Mouse (Mus musculus) frontal cortex, adult 2 months (tissue): ENCODE results near the gene Tpst1. TPM values are rescaled to one million over a fixed set of nuclear protein-coding genes. Genes with fewer than 3 reads are reported as not detected.

Source experiments
- DNase-seq, 2 experiments: peaks; one replicate each; pipeline ENCODE4 v3.0.0; 2022; ENCODE audit warnings: low spot score in 1 of 2; ENCODE audit errors: extremely low spot score in 1 of 2
- polyA plus RNA-seq: library from polyadenylated mRNA; depleted of rRNA; stranded (reverse); fragments of >200 nt; gene quantifications from 2 replicates; pipeline ENCODE4 v1.2.3, GENCODE M21; 2012

The Tpst1 gene
- polyA plus RNA-seq, 1 experiment: 32.1 TPM

GRCm38 (mm10) chr5:130051073-130051860 lies 21.9 kb upstream of the Tpst1 start:
- DNase-seq: no peak

- DNase-seq: no peak
These were observed 20.6 kb upstream of the Tpst1 start for GRCm38 (mm10) chr5:130052510-130052909.

- no peak for DNase-seq
These were observed 20.2 kb upstream of the Tpst1 start for GRCm38 (mm10) chr5:130052955-130053354.

GRCm38 (mm10) chr5:130055688-130056087 lies 17.4 kb upstream of the Tpst1 start:
- no peak for DNase-seq

- DNase-seq: no peak
These were observed 16.8 kb upstream of the Tpst1 start for GRCm38 (mm10) chr5:130056303-130056702.

GRCm38 (mm10) chr5:130059413-130060328 lies 13.5 kb upstream of the Tpst1 start:
- DNase-seq: no peak

- DNase-seq: no peak
These were observed 12.8 kb upstream of the Tpst1 start for GRCm38 (mm10) chr5:130060329-130060665.

GRCm38 (mm10) chr5:130062096-130062495 lies 11.0 kb upstream of the Tpst1 start:
- no peak for DNase-seq

GRCm38 (mm10) chr5:130063760-130064159 lies 9.4 kb upstream of the Tpst1 start:
- DNase-seq: no peak

GRCm38 (mm10) chr5:130065579-130065978 lies 7.5 kb upstream of the Tpst1 start:
- DNase-seq: no peak

GRCm38 (mm10) chr5:130067841-130068264 lies 5.3 kb upstream of the Tpst1 start:
- no peak for DNase-seq

- DNase-seq: no peak
These were observed 1.4 kb downstream of the Tpst1 start for GRCm38 (mm10) chr5:130074491-130074890.

GRCm38 (mm10) chr5:130076396-130076795 lies 3.3 kb downstream of the Tpst1 start:
- DNase-seq: no peak

- no peak for DNase-seq
These were observed 5.1 kb downstream of the Tpst1 start for GRCm38 (mm10) chr5:130078096-130078833.

- DNase-seq: no peak
These were observed 5.7 kb downstream of the Tpst1 start for GRCm38 (mm10) chr5:130078834-130079156.

- peak; percentile 75 to 96 for DNase-seq
These were observed 6.3 kb downstream of the Tpst1 start for GRCm38 (mm10) chr5:130079202-130080050.

- no peak for DNase-seq
These were observed 7.0 kb downstream of the Tpst1 start for GRCm38 (mm10) chr5:130080051-130080681.

- no peak for DNase-seq
These were observed 8.2 kb downstream of the Tpst1 start for GRCm38 (mm10) chr5:130081181-130081881.

GRCm38 (mm10) chr5:130082431-130082830 lies 9.3 kb downstream of the Tpst1 start:
- no peak for DNase-seq
